Mouse (Mus musculus) thymus, postnatal 36 days (tissue): ENCODE results near the gene Ano1.

Experiments
- DNase-seq, 2 experiments: peaks; one replicate each; pipeline ENCODE4 v3.0.0; 2022; ENCODE audit warnings: mixed read lengths in 2 of 2

The Ano1 gene

GRCm38 (mm10) chr7:144764537-144765282, 12.9 kb upstream of the Ano1 start:
- DNase-seq = no peak

- DNase-seq = no peak
Measured at GRCm38 (mm10) chr7:144764013-144764412, 12.2 kb upstream of the Ano1 start.

GRCm38 (mm10) chr7:144762496-144763235, 10.9 kb upstream of the Ano1 start:
- no peak for DNase-seq

GRCm38 (mm10) chr7:144760228-144760627, 8.5 kb upstream of the Ano1 start:
- DNase-seq = no peak

GRCm38 (mm10) chr7:144759455-144759854, 7.7 kb upstream of the Ano1 start:
- DNase-seq = no peak

GRCm38 (mm10) chr7:144755511-144756378, 4.0 kb upstream of the Ano1 start:
- DNase-seq = no peak

GRCm38 (mm10) chr7:144754722-144755121, 2.9 kb upstream of the Ano1 start:
- no peak for DNase-seq

GRCm38 (mm10) chr7:144753657-144754031, 1.9 kb upstream of the Ano1 start:
- no peak for DNase-seq

GRCm38 (mm10) chr7:144752919-144753656, 1.3 kb upstream of the Ano1 start:
- DNase-seq = no peak

GRCm38 (mm10) chr7:144747756-144748155, 4.0 kb downstream of the Ano1 start:
- DNase-seq = no peak

- DNase-seq = no peak
Measured at GRCm38 (mm10) chr7:144746466-144746865, 5.3 kb downstream of the Ano1 start.

- no peak for DNase-seq
Measured at GRCm38 (mm10) chr7:144743874-144744273, 7.9 kb downstream of the Ano1 start.

- no peak for DNase-seq
Measured at GRCm38 (mm10) chr7:144740643-144741042, 11.1 kb downstream of the Ano1 start.

- DNase-seq = no peak
Measured at GRCm38 (mm10) chr7:144739810-144740209, 12.0 kb downstream of the Ano1 start.

GRCm38 (mm10) chr7:144738357-144738798, 13.4 kb downstream of the Ano1 start:
- peak in 1 of 2 experiments; percentile 9 for DNase-seq

- no peak for DNase-seq
Measured at GRCm38 (mm10) chr7:144731897-144732291, 19.9 kb downstream of the Ano1 start.

GRCm38 (mm10) chr7:144731182-144731896, 20.4 kb downstream of the Ano1 start:
- DNase-seq = no peak

- DNase-seq = no peak
Measured at GRCm38 (mm10) chr7:144724283-144724682, 27.5 kb downstream of the Ano1 start.

- DNase-seq = no peak
Measured at GRCm38 (mm10) chr7:144719956-144720355, 31.8 kb downstream of the Ano1 start.

- DNase-seq = no peak
Measured at GRCm38 (mm10) chr7:144717736-144718135, 34.0 kb downstream of the Ano1 start.

GRCm38 (mm10) chr7:144697870-144698269, 53.9 kb downstream of the Ano1 start:
- no peak for DNase-seq
